Mouse (Mus musculus) lung, embryonic 16.5 days (tissue): ENCODE results near the gene Phb. TPM values are rescaled to one million over a fixed set of nuclear protein-coding genes. Genes with fewer than 3 reads are reported as not detected.

Experiments used
- ATAC-seq: fragments of 200-750 bp; cut with Nextera tagmentation; 2 replicates; pipeline ENCODE4 v1.8.0; 2017; ENCODE audit warnings: low read depth, mild to moderate bottlenecking, moderate library complexity
- H3K27ac ChIP-seq: fragments of 300-500 bp; sonication (generic); 2 replicates; pipeline ENCODE4 v1.5.1; 2014; ENCODE audit warnings: mild to moderate bottlenecking, control low read depth, low read length
- H3K27me3 ChIP-seq: fragments of 300-500 bp; sonication (generic); 2 replicates; pipeline ENCODE4 v1.6.1; 2014; ENCODE audit warnings: low read depth, low read length, mixed read lengths; ENCODE audit not compliant: control insufficient read depth, insufficient read depth
- H3K36me3 ChIP-seq: fragments of 300-500 bp; sonication (generic); 2 replicates; pipeline ENCODE4 v1.6.1; 2014; ENCODE audit warnings: low read length; ENCODE audit not compliant: control insufficient read depth, insufficient read depth
- H3K4me1 ChIP-seq: fragments of 300-500 bp; sonication (generic); replicated peaks from 2 replicates; pipeline ENCODE4 v1.6.1; 2014; ENCODE audit warnings: low read length, mixed read lengths; ENCODE audit not compliant: control insufficient read depth, insufficient read depth
- H3K4me2 ChIP-seq: fragments of 300-500 bp; sonication (generic); 2 replicates; pipeline ENCODE4 v1.6.1; 2014; ENCODE audit warnings: low read depth, low read length, control low read depth
- H3K4me3 ChIP-seq: fragments of 300-500 bp; sonication (generic); 2 replicates; pipeline ENCODE4 v1.5.1; 2014; ENCODE audit warnings: mild to moderate bottlenecking, low read length, control low read depth
- H3K9ac ChIP-seq: fragments of 300-500 bp; sonication (generic); 2 replicates; pipeline ENCODE4 v1.6.1; 2014; ENCODE audit warnings: low read length, control low read depth
- H3K9me3 ChIP-seq: fragments of 300-500 bp; sonication (generic); 2 replicates; pipeline ENCODE4 v1.6.1; 2016; ENCODE audit warnings: low read length; ENCODE audit not compliant: control insufficient read depth
- WGBS: fragments of 180-500 bp; shearing (Covaris S2); extraction: QIAGEN DNeasy Blood & Tissue Kit; methylation state at CpG from one replicate; pipeline ENCODE4 v1.1.7; 2014; 5-methylcytosine and 5-hydroxymethylcytosine counted together
- polyA plus RNA-seq: library from polyadenylated mRNA; unstranded; fragments of >200 nt; fragmentation: Nextera tagmentation; extraction: Ambion mirVana; gene quantifications from 2 replicates; pipeline ENCODE4 v1.2.1, GENCODE M21; 2015

Gene Phb
- polyA plus RNA-seq, 1 experiment from 2014 or later, result 190 TPM

DNA sequence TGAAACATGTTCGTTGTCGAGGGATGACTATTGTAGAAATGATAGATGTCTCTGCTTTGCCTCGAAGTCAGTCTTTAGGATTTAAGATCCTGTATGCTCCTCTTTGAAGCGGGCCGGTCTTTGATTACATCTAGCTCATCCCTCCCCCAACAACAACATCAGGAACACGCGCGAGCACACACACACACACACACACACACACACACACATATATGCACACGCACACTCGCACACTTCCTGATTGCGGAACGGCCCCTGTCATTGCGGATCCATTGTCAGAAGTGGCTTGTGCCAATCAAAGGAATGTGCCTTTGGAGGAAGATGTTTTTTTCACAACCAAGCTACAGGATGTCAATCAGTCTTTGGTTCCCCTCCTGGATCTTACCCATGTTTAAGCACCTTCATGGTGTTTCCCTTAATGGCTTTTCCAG, 47.1 kb downstream of the Phb start:
- peak overlapping the region; percentile 98 for H3K9ac ChIP-seq
- peak overlapping the region; percentile 91 for H3K4me2 ChIP-seq
- 0% methylated on average over 13 of the region's 13 CpGs for WGBS
- peak overlapping the region; percentile 95 for H3K4me3 ChIP-seq
- no peaks in the 10 kb centered on the region for H3K9me3 ChIP-seq
- no peaks in the 10 kb centered on the region for H3K36me3 ChIP-seq
- no peak for ATAC-seq
- peak overlapping the region; percentile 97 for H3K27ac ChIP-seq
- H3K27me3 ChIP-seq, result no peaks in the 10 kb centered on the region
- peaks cover 25% of the 10 kb centered on the region for H3K4me1 ChIP-seq

DNA sequence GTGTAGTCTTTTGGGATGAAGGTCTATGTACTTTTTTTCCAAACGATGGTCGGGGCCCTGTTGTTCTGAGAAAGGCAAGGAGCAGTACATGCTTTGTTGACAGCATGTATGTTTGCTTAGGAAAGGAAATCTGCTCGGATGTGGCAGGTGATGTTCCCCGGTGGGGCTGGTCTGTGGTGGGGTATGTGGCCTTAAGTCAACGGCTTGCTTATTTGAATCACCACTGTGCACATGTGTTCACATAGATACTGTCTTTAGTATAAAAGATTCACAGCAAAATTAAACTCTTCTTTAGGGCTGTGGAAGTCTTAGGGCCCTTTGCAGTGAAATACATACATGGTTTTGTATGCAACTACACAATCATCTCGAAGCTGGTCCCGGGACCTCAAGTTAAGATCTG, 47.7 kb downstream of the Phb start:
- no peak for ATAC-seq
- Histone ChIP-seq H3K27me3 (no peaks in the 10 kb centered on the region), H3K9me3 (no peaks in the 10 kb centered on the region), H3K36me3 (no peaks in the 10 kb centered on the region), H3K4me3 (peak overlapping the region; percentile 95), H3K9ac (peak overlapping the region; percentile 98), H3K4me2 (peak overlapping the region; percentile 91), H3K27ac (no peak overlapping the region), H3K4me1 (peaks cover 25% of the 10 kb centered on the region)
- 22% methylated on average over 7 of the region's 7 CpGs for WGBS

DNA sequence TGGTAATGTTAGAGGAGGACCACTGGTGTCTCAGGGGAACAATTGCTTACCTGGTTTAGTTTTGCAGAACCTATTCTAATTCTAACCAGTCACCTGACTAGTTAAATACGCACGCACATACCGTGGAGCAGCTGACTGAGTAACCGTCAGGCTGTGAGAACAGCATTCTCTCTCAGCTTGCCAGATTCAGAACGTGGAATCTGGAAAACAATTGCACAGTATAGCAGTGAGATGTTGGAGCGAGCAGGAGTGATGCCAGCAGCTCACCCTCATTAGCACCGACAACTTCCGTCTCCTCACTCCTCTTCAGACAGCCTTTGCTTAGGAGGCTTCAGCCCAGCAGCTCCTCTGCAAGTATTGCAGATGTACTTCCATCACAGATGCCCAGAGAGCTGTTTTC, 49.4 kb downstream of the Phb start:
- Histone ChIP-seq H3K9me3 (no peaks in the 10 kb centered on the region), H3K4me3 (no peak overlapping the region), H3K9ac (no peak overlapping the region), H3K36me3 (no peaks in the 10 kb centered on the region), H3K4me2 (no peak overlapping the region), H3K27ac (no peak overlapping the region), H3K4me1 (peaks cover 25% of the 10 kb centered on the region), H3K27me3 (no peaks in the 10 kb centered on the region)
- no peak for ATAC-seq
- WGBS, result 59% methylated on average over 8 of the region's 8 CpGs

DNA sequence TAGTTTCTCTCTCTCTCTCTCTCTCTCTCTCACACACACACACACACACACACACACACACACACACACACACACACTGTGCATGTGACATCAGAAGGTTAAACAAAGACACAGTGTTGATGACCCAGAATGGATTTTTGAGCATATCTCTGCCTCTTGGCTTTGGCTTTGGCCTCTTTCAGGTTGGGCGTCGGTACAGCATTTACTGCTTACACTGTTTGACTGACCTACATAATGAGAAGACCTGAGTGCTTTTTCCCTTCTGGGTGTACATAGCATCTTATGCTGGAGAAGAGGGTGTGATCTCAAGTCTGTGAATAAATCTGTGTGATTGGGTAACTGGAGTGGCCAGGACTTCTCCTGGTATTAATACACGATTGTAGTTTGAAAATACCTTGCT, 52.6 kb downstream of the Phb start:
- peaks cover 18% of the 10 kb centered on the region for H3K4me1 ChIP-seq
- ATAC-seq, result no peak
- no peak overlapping the region for H3K27ac ChIP-seq
- H3K4me3 ChIP-seq, result no peak overlapping the region
- no peaks in the 10 kb centered on the region for H3K36me3 ChIP-seq
- no peak overlapping the region for H3K4me2 ChIP-seq
- H3K9ac ChIP-seq, result no peak overlapping the region
- no peaks in the 10 kb centered on the region for H3K9me3 ChIP-seq
- WGBS, result 78% methylated on average over 3 of the region's 3 CpGs
- H3K27me3 ChIP-seq, result no peaks in the 10 kb centered on the region

DNA sequence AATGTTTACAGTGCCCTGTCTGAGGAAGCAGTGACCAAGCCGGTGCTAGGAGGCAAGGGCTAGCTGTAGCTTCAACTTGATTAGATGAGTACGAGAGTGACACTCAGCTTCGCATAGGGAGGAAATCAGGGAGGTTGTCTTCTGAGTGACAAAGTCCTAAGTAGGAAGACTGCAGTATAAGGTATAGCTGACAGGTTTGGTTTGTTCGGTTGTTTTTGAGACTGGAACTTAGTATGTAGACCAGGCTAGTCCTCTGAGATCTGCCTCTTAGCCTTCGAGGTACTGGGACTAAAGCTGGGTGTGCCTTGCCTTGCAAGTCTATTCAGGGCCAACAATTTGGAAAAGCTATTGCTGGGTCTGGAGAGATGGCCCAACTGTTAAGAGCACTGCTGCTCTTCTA, 56.5 kb downstream of the Phb start, which contains the start of gene B130006D01Rik:
Gene B130006D01Rik, plus strand, starts transcription at position 301 of the 400 bp plus-strand sequence.
- Histone ChIP-seq H3K4me2 (no peak within 1 kb of the TSS), H3K9ac (no peak within 1 kb of the TSS), H3K9me3 (no peaks in the 10 kb centered on the region), H3K36me3 (no peaks in the 10 kb centered on the region), H3K27ac (no peak within 1 kb of the TSS), H3K4me1 (no peaks in the 10 kb centered on the region), H3K4me3 (no peak within 1 kb of the TSS), H3K27me3 (no peaks in the 10 kb centered on the region)
- ATAC-seq, result no peak
- WGBS, result 77% methylated on average over 5 of the region's 5 CpGs

DNA sequence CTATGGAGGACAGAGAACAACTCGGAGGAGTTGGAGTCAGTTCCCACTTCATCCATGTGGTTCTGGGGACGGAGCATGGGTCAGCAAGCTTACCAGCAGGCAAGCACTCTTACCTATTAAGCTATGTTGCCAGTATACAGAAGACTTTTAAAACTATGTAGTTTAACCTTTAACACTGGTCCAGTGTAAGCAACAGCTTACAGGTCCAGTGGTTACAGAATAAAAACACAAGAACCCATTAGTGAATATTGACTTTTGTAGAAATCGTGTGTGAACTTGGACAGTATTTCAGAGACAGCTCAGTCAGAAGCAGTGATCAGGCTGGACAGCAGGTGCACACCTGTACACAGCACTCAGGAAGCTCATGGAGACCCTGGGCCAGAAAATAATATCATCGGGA, 57.7 kb downstream of the Phb start:
- H3K4me3 ChIP-seq, result no peak overlapping the region
- H3K27me3 ChIP-seq, result no peaks in the 10 kb centered on the region
- no peak for ATAC-seq
- H3K9me3 ChIP-seq, result no peaks in the 10 kb centered on the region
- H3K36me3 ChIP-seq, result no peaks in the 10 kb centered on the region
- WGBS, result 86% methylated on average over 4 of the region's 4 CpGs
- no peak overlapping the region for H3K9ac ChIP-seq
- no peaks in the 10 kb centered on the region for H3K4me1 ChIP-seq
- H3K4me2 ChIP-seq, result no peak overlapping the region
- H3K27ac ChIP-seq, result no peak overlapping the region

DNA sequence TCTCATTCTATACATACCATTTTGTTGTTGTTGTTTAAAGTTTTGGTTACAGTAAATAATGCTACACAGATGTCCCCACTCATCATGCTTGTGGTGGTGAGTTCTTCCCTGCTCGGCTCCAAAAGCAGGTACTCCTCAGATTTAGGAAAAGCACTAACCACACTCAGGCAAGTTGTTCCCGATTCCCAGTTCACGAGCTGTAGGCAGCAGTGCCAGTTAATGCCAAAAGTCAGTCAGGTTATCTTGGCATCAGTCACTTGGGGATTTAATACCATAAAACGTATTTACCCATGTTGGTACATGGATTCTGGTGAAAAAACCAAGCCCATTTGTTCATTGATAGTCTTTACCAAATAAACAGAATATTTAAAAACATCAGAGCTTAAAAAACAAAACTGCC, 59.4 kb downstream of the Phb start:
- 73% methylated on average over 4 of the region's 4 CpGs for WGBS
- Histone ChIP-seq H3K4me2 (no peak overlapping the region), H3K27ac (no peak overlapping the region), H3K9me3 (no peaks in the 10 kb centered on the region), H3K36me3 (no peaks in the 10 kb centered on the region), H3K27me3 (no peaks in the 10 kb centered on the region), H3K4me1 (no peaks in the 10 kb centered on the region), H3K9ac (no peak overlapping the region), H3K4me3 (no peak overlapping the region)
- ATAC-seq, result no peak

DNA sequence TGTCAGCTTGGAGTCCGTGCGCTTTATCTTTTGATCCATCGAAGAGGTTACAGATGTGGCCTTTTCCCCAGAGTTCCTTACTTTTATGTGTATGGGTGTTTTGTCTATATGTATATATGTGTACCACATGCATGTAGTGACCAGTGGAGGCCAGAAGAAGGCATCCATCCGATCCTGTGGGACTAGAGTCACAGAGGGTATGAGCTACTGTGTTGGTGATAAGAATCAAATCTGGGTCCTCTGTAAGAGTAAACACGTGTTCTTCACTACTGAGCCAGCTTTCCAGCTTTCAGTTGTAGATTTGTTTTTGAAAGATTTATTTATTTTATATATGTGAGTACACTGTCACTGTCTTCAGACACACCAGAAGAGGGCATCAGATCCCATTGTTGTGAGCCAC, 61.2 kb downstream of the Phb start:
- WGBS, result 85% methylated on average over 5 of the region's 5 CpGs
- Histone ChIP-seq H3K9ac (no peak overlapping the region), H3K27ac (no peak overlapping the region), H3K27me3 (no peaks in the 10 kb centered on the region), H3K4me3 (no peak overlapping the region), H3K4me2 (no peak overlapping the region), H3K9me3 (no peaks in the 10 kb centered on the region), H3K36me3 (no peaks in the 10 kb centered on the region), H3K4me1 (no peaks in the 10 kb centered on the region)
- ATAC-seq, result no peak

DNA sequence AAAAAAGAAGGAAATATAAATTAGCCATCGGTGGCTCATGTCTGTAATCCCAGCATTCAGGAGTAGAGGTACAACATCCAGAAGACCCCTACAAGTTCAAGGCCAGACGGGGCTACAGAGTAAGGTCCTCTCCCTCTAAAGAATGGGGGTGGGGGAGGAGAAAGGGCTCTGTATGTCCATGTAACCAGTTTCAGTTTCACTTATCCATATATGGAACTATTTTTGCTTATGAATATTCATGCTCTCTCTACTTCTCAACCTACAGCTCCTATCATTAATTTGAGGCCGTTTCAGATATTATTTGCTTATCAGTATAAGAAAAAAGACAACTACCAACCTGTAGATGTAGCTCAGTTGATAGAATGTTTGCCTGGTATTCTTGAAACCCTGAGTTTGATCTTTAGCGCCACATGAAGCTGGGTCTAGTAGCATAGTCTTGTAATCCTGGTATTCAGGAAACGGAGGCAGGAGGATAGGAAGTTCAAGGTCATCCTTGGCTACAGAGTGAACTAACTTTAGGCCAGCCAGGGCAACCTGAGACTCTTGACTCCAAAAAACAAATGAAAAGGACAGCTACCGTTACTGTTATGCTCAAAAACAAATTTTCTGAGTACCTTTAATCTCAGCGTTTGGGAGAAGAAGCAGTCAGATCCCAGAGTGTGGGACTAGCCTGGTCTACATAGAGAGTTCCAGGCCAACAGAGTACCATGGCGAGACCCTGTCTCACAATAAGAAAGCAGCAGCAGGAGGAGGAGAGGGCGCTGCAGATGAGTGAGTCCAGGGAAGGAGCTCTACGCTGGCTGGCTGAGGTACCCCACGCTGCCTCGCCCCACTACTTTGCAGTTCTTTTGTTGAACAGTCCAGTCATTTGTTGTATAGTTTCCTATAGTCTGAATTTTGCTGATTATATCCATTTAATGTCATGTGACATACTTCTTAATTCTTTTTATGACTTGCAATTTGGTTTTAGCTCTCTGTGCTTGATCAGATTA, 62.5 kb downstream of the Phb start:
- no peak for ATAC-seq
- WGBS, result 79% methylated on average over 12 of the region's 12 CpGs

More for the DNA sequence above, 62.5 kb downstream of the Phb start:
- Histone ChIP-seq H3K27ac (no peak overlapping the region), H3K27me3 (no peaks in the 10 kb centered on the region), H3K4me3 (no peak overlapping the region), H3K4me1 (no peaks in the 10 kb centered on the region), H3K9me3 (no peaks in the 10 kb centered on the region), H3K4me2 (no peak overlapping the region), H3K9ac (no peak overlapping the region), H3K36me3 (no peaks in the 10 kb centered on the region)
